Mouse (Mus musculus) liver (tissue): ENCODE data around the gene Hpf1.

Experiments used
- DNase-seq: peaks from one replicate; pipeline ENCODE4 v3.0.0-alpha.2; 2020; ENCODE audit warnings: mixed read lengths

The Hpf1 gene

DNA sequence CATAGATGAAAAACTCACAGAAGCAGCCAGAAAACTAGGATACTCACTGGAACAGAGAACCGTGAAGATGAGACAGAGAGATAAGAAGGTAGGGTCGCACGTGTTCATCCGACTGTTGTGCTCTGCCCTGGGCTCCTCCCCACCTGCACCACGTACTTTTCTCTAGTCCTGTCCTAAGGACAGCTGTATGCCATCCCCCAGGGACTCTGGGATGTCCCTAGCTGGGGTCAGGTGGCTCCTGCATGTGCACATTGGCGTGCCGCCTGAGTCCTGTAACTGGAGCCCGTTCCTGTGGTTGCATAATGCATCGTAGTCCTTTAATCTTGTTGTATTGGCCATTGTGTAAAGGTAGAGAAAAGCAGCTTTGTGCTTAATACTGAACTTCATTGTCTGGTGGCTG lies 9.9 kb downstream of the Hpf1 start:
- no peak for DNase-seq

DNA sequence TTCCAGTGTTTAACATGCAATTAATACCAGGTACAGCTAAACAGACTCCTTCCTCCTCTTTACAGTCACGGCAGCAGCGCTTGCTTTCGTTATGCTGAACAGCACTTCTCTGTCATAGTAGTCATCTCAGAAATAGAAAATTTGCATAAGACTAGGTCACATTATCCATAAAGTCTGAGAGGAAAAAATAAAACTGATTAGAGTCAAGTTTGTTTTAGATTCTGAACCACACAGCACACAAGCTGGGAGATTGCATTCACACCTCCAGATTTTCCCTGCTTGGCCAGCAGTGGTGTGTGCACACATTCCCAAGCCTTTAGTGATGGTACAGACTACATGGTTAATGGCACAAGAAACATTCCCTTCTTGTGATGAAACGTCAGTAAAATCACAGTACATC lies 21.9 kb downstream of the Hpf1 start:
- DNase-seq = no peak

DNA sequence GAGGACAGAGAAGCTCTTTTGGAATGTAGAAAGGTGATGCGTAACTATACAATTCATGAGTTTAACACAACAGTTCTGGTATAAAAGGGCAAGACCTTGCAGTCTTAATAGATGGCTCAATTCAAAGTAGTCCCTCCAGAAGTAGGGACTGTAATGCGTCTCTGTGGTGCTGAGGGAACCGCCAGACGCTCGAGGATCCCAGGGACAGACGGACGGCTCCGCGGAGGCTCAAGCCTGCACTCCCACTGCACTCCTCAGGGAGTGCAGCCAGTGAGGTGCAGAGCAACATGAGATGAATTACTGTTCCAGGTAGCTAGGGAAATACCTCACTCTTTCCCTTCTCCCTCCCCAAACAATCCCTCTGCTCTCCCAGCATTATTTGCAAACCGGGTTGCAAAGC lies 22.3 kb downstream of the Hpf1 start:
- DNase-seq = no peak

DNA sequence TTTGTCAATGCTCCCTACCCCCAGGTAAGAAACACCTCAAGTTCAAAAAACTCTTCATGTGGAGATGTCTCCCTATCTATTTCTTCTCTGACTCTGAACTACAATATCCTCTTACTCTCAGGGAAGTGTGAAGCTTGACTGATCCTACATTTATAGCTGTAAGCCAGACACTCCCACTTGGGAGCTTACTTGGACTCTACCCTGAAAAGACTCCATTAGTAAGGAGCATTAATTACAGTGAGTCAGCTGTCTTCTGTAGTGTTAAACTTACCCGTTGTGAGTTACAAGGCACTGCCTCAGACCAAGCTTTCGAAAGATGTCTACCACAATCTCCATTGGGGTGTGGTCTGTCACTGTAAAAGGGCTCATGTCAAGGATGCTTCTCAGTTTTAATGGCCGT lies 28.9 kb downstream of the Hpf1 start:
- no peak for DNase-seq

DNA sequence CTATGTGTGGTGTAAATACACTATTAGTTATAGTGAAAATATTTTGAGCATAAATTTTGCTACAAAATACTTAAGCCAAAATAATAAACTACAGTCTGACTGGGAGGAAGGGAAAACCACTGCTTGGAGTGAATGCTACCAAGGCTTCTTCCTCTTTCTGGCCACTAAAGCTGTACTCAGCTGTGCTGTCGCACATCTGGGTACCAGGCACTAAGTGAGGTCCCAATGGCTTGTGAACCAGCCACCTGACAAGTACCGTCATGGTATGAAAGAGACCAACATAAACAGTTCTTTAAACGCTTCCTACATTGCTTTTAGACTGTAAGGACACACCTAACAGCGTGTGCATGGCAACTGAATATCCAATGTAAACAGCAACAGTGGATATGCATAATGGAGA lies 30.0 kb downstream of the Hpf1 start:
- DNase-seq = no peak

DNA sequence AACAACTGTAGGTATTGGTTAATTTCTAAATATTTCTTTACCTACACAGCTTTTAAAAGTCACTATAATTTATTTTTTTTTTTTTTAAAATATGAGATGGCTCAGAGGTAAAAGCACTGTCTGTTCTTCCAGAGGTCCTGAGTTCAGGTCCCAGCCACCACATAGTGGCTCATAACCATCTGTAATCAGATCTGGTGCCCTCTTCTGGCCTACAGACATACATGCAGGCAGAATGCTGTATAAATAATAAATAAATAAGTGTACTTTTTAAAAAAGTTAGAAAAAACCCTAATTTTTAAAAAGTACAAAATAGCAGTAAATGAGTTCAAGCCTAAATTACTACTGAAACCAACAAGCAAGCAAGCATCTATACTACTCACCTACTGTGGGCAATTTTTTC lies 43.4 kb downstream of the Hpf1 start:
- no peak for DNase-seq

DNA sequence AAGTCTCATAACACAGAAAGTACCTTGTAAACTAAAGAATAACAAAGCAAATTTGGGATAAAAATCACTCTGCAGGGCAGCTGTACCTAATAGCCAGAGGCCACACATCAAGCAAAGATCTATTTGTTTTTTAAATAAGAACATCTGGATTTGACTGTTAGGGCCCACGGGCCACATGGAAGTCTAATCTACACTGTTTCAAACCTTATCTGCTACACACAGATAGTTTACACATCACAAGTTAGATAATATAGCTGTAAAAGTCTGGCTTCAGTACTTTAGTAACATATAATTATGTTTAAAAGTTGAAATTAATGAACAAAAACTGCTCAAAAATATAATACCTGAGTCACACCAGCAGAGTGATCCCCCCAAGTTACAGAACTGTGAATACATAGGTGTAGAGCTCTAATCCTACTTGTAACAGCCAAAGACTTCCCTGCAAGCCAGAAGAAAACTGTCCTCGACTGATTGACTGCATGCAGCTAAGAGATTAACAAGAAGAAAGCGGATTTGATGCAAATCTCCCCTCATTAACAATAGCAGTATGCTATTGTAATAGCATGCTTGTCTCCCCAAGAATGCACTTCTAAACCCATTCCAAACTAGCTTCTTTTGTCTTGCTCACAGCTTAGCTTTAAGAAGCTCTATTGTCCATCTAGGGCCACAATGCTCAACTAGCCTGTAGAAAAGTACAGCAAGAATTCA lies 48.7 kb downstream of the Hpf1 start:
- peak; percentile 35 for DNase-seq

DNA sequence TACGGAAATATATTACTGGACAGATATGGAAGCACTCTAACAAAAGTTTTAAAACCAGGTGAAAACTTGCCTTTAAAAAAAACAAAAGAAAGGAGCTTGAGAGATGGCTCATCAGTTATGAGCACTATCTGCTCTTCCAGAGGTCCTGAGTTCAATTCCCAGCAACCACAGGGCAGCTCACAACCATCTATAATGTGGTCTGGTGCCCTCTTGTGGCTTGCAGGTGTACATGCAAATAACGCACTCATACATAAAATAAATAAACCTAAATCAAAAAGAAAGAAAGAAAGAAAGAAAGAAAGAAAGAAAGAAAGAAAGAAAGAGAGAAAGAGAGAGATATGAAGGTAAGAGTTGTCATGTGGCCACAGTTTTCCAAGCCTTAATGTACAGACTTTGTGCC lies 52.6 kb downstream of the Hpf1 start:
- no peak for DNase-seq

DNA sequence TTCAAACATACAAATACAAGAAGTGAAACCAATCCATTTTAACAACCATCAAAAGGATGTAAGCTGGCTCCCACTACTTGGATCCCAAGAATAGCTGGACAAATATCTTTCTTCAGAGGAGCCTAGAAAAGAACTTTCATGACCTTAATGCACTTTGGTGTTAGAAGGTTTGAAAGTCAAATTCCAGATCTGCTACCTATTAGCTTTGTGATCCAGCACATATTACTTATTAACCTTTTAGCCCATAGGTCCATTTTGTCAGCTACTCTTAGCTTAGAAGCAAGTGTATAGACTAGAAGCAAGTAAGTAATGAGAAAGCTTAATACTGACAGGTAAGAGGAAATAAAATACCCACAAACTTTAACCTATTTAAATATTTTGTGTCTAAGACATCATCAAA lies 57.3 kb downstream of the Hpf1 start:
- no peak for DNase-seq

DNA sequence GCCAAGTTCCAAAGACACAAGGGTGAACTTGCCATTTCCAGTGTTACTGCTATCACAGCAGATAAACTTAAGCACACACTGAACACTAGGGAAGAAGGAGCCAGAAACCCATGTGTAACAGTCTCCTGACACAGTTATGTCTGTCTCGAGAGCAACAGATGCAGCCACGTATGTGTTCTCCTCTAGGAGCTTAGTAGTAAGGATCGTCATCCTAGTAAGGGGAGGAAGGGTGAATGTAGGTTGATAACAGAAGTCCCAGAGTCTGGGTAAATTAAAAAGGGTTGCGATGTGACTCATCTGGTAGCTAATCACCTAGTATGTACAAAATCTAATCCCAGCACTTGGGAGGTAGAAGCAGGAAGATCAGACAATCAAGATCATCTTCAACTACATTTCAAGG lies 59.6 kb downstream of the Hpf1 start:
- DNase-seq = no peak

DNA sequence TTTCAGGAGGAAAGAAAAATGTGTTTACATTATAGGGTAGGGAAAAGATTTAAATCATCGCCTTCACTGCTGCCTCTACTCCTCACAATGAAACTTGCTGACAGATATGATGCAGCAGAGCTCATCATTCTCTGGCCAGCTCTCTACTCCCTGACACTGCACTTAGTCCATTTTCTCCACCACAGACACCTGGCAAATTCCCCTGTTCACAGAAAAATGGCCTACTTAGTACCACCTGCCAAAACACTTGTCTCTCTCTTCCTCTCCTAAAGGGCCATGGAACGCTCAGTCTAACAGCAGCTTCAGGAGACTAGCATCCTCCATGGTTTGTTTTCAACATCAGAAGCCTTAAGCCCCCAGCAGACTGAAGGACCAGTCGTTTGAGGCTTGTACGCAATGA lies 61.1 kb downstream of the Hpf1 start:
- no peak for DNase-seq

DNA sequence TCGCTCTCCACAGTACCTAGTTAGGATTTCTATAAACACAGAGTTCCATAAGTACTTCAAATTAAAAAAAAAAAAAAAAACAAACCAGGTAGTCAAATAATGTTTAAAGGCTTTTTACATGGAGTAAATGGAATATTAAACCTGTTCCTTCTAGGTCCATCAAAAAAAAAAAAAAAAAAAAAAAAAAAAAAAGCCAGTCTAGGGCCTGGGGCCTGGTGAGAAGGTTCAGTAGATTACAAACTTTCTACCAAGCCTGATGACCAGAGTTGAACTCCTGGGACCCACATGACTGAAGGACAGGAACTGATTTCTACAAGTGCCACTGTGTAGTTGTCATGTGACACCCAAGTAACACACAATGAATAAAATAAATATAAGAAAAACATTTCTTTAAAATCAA lies 61.5 kb downstream of the Hpf1 start:
- DNase-seq = no peak

DNA sequence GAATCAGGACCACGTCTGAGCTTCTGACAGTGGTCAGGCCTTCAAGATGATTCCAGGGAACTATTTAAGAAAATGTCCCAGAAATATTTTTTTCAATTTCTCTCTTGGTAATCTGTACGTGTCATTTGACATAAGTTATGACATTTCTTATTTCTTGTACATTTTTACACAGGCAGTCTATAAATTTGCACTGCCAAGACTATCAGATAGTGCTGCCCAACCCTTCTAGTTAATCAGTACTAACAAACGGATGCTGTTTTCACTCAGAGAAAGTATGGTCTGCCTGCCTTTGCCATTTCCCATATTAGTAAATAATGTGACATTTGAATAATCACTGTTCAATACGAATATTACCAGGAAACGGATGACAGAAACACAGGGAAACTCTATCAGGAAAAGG lies 62.6 kb downstream of the Hpf1 start:
- no peak for DNase-seq

DNA sequence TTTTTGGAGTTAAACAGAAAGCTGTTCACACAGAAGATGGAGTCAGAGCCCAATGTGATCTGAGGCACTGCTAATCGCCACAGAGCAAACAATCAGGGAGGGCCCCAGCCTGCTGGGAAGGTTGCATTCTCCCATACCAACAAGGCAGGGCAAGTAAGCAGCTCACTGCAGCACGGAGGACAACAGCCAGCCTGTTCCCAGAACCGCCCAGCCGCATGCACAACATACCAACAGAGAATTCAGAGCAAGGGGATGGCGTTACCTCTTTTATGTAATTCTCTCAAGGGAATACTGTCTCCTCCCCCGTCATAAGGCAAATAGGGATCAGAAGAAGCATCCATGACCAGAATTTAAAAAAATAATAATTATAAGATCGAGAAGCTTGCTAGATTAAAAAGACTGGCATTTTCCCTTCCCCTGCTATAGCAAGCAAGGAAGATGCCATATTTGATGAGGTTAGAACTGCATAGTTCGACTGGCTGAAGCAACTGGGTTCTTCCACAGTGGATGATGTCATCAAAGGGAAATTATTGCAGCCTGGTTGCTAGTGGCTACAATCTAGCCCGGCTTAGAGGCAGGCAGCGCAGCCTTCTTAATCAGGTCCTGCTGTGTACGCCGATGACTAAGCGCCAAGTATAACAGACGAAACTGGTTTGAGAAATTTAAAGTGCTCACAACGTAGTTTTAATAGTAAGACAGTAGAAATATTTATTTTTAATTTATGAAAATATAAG lies 64.2 kb downstream of the Hpf1 start:
- DNase-seq = peak; percentile 88

DNA sequence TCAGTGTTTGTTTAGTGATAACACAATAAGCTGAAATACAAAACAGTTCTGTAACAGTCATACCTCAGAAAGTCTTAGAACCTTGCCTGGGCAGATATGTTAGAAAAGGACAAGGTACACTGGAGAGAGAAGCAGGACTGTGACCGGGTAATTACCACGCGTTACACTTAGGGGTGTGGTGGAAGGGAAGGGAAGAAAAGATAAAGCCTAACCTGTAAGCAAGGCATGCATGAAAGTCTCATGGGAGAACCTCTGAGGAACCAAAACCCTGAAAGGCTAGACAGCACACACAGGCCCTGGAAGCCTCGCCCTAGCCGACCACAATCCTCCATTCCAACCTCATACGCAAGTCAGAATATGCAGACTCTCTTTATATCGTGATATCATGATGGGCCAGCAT lies 66.6 kb downstream of the Hpf1 start:
- peak; percentile 71 for DNase-seq
